Mouse (Mus musculus) ES-E14 (cell line): ENCODE data around the gene Cbx2. TPM values are rescaled to one million over a fixed set of nuclear protein-coding genes. Genes with fewer than 3 reads are reported as not detected.

Experiments used
- DNase-seq: peaks from one replicate; pipeline ENCODE4 v3.0.0-alpha.2; 2013; ENCODE audit warnings: low read depth, low spot score
- H3K27ac ChIP-seq: 2 replicates; pipeline ENCODE4 v1.5.1; 2012; ENCODE audit warnings: low read depth, mild to moderate bottlenecking, low read length, moderate library complexity, mixed read lengths; ENCODE audit not compliant: poor library complexity, insufficient read depth, severe bottlenecking
- H3K36me3 ChIP-seq: 2 replicates; pipeline ENCODE4 v1.6.1; 2012; ENCODE audit warnings: mild to moderate bottlenecking, low read length, moderate library complexity, mixed read lengths; ENCODE audit not compliant: control insufficient read depth, poor library complexity, insufficient read depth, severe bottlenecking
- H3K4me1 ChIP-seq, 2 experiments: fragments of 150-350 bp in 1 of 2; sonication (generic) in 1 of 2; 2 replicates each; pipeline ENCODE4 v1.6.1; 2012; ENCODE audit warnings: low read length in 2 of 2, mild to moderate bottlenecking in 1 of 2, mixed read lengths in 1 of 2; ENCODE audit not compliant: control insufficient read depth in 2 of 2, insufficient read depth in 2 of 2, poor library complexity in 1 of 2
- H3K4me3 ChIP-seq, 2 experiments: fragments of 150-350 bp in 1 of 2; sonication (generic) in 1 of 2; 2 replicates each; pipeline ENCODE4 v1.5.1; 2012; ENCODE audit warnings: low read length in 2 of 2, low read depth in 1 of 2, mild to moderate bottlenecking in 1 of 2, mixed read lengths in 1 of 2; ENCODE audit not compliant: insufficient read depth in 1 of 2, poor library complexity in 1 of 2, severe bottlenecking in 1 of 2
- H3K9ac ChIP-seq: 2 replicates; pipeline ENCODE4 v1.6.1; 2012; ENCODE audit warnings: low read depth, mild to moderate bottlenecking, low read length, mixed read lengths; ENCODE audit not compliant: poor library complexity, insufficient read depth, severe bottlenecking
- H3K9me3 ChIP-seq: fragments of 150-350 bp; sonication (generic); 2 replicates; pipeline ENCODE4 v1.6.1; 2012; ENCODE audit warnings: low read depth, mild to moderate bottlenecking, low read length; ENCODE audit not compliant: control insufficient read depth, insufficient read depth
- CHD2 ChIP-seq: IDR thresholded peaks from 2 replicates; pipeline ENCODE4 v1.6.1; 2014; ENCODE audit warnings: mild to moderate bottlenecking, low read depth, low read length, inconsistent platforms
- HCFC1 ChIP-seq: IDR thresholded peaks from 2 replicates; pipeline ENCODE4 v1.6.1; 2012; ENCODE audit warnings: low read length, inconsistent platforms, borderline replicate concordance; ENCODE audit not compliant: insufficient read depth
- MAFK ChIP-seq: IDR thresholded peaks from 2 replicates; pipeline ENCODE4 v1.6.1; 2014; ENCODE audit warnings: mild to moderate bottlenecking, low read depth, low read length, inconsistent platforms; ENCODE audit not compliant: insufficient read depth
- ZC3H11A ChIP-seq: IDR thresholded peaks from 2 replicates; pipeline ENCODE4 v1.6.1; 2012; ENCODE audit warnings: low read depth, mild to moderate bottlenecking, inconsistent platforms, low read length, borderline replicate concordance
- ZNF384 ChIP-seq: IDR thresholded peaks from 2 replicates; pipeline ENCODE4 v1.6.1; 2012; ENCODE audit warnings: low read depth, low read length, inconsistent platforms
- in situ Hi-C, 2 experiments: fragments of 600-800 bp; cut with MboI; formaldehyde crosslinking; loops; one replicate each; pipeline ENCODE4 v1.15.1; 2025; ENCODE audit warnings: low sequenced_read_pairs in 2 of 2, inconsistent platforms in 1 of 2; ENCODE audit not compliant: unreplicated experiment in 2 of 2
- total RNA-seq: library from RNA; depleted of rRNA; stranded (reverse); fragments of 300-350 nt; gene quantifications from 2 replicates; pipeline ENCODE4 v1.2.3, GENCODE M21; 2012

Cbx2 gene
- total RNA-seq, 1 experiment = 13.9 TPM

DNA sequence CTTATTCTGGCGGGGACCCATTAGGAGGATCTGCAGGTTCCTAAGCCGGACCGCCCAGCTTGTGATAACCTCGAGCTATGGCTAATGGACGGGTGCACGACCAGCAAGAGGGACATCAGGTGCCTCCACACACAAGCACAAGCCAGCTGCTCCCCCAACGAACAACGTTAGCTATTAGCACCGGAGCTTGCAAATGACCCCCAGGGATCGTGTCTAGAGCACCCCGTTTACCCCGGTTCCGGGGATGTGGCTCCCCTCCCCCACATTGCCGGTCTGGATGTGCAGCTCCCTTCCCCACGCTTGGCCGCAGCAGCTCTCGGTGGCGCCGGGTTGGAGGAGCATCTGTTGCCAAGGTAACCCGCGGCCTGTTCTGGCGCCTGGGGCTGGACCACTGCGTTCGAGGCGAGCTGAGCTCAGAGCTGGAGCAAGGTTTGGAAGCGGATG, 23.4 kb upstream of the Cbx2 start:
- TF ChIP-seq MAFK = no peak
- TF ChIP-seq CHD2 = no peak
- no peak for TF ChIP-seq ZNF384
- TF ChIP-seq ZC3H11A = no peak
- TF ChIP-seq HCFC1 = no peak

GRCm38 (mm10) chr11:119000877-119001276, 21.9 kb upstream of the Cbx2 start:
- in situ Hi-C loops = no loop called here
- Histone ChIP-seq H3K9ac (no peak overlapping the region), H3K27ac (no peak overlapping the region), H3K4me1 (peaks cover 0 to 8% of the 10 kb centered on the region in 2 experiments; a peak in 1 of 4 replicates), H3K9me3 (no peaks in the 10 kb centered on the region), H3K4me3 (no peak overlapping the region), H3K36me3 (no peaks in the 10 kb centered on the region)
- TF ChIP-seq HCFC1 (no peak), CHD2 (no peak), ZC3H11A (no peak), ZNF384 (no peak), MAFK (no peak)
- no peak for DNase-seq

More for the DNA sequence above, 23.4 kb upstream of the Cbx2 start:
- peaks cover 0 to 8% of the 10 kb centered on the region in 2 experiments; a peak in 1 of 4 replicates for H3K4me1 ChIP-seq
- H3K27ac ChIP-seq = no peak overlapping the region
- in situ Hi-C loops = no loop called here
- DNase-seq = no peak
- H3K4me3 ChIP-seq = peak overlapping the region in 1 of 2 experiments; percentile 33; a peak in 1 of 4 replicates
- H3K9me3 ChIP-seq = no peaks in the 10 kb centered on the region
- H3K9ac ChIP-seq = no peak overlapping the region
- H3K36me3 ChIP-seq = no peaks in the 10 kb centered on the region

DNA sequence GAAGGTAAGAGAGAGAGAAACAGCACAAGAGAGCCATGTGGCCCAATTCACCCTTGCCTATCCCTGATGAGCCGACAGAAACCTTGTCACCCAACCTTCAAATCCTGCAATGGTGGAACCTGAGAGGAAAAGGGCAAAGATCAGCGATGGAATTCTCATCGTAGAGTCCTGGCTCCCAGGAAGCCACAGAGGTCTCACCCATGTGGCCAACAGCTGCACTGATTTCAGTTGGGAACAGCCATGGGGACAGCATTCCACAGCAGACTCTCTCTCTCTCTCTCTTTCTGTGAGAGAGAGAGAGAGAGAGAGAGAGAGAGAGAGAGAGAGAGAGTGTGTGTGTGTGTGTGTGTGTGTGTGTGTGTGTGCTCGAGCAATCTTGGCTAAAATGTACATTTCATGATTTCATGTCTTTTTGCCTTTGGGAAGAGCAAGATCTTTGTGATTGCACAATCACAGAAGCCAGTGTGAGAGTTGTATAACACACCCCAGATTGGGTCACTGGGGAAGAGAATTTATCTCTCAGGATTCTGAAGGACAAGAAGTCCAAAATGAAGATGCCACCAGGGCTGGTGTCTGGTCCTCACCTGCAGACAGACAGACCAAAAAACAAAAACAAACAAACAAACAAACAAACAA, 21.2 kb upstream of the Cbx2 start:
- Histone ChIP-seq H3K36me3 (no peaks in the 10 kb centered on the region), H3K4me3 (no peak overlapping the region), H3K9me3 (no peaks in the 10 kb centered on the region), H3K9ac (no peak overlapping the region), H3K4me1 (peaks cover 0 to 8% of the 10 kb centered on the region in 2 experiments; a peak in 1 of 4 replicates), H3K27ac (no peak overlapping the region)
- no peak for TF ChIP-seq CHD2
- TF ChIP-seq MAFK = no peak
- no peak for TF ChIP-seq ZNF384
- no peak for TF ChIP-seq ZC3H11A
- no peak for TF ChIP-seq HCFC1
- no peak for DNase-seq
- in situ Hi-C loops = no loop called here

DNA sequence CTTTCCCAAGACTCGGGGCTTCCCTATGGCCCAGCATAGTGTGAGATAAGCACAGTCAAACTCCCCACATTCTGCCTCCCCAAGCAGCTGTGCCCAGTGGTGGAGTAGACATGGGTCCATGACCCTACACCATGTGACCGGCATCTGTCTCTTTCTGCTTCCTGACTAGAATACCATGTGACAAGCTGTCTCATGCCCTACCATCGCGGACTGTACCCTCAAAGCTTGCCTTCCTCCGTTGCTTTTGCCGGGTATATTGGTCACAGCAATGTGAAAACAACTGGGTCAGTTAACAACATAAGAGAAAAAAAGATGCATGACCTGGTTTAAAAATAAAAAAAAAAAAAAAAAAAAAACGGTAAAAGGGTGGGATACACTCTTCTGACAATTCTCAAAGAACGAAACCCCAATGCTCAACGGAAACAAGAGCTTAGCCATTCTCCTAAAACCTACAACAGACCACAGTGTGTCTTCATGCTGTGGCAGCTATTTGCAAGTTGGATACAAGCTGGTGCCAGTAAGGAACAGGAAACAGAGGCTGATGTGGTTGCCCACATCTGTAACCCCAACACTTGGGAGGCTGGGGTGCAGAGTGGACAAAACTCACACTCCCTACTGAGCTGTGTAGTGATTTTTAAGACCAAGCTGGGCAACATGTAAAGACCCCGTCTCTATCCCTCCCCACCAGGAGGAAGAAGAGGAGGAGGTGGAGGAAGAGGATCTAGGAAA, 17.1 kb upstream of the Cbx2 start:
- Histone ChIP-seq H3K9ac (no peak overlapping the region), H3K4me3 (no peak overlapping the region), H3K36me3 (no peaks in the 10 kb centered on the region), H3K9me3 (no peaks in the 10 kb centered on the region), H3K27ac (no peak overlapping the region), H3K4me1 (peaks cover 3 to 11% of the 10 kb centered on the region in 2 experiments; a peak in 1 of 4 replicates)
- DNase-seq = no peak
- TF ChIP-seq HCFC1 (no peak), MAFK (no peak), CHD2 (no peak), ZNF384 (no peak), ZC3H11A (no peak)
- in situ Hi-C loops = no loop called here
